Mouse (Mus musculus) erythroblast, embryonic 14.5 days (primary cell): ENCODE data around the gene Zfp36l1.

Experiments
- GATA1 ChIP-seq: IDR thresholded peaks from 2 replicates; pipeline ENCODE4 v1.6.1; 2012; ENCODE audit warnings: low read length, inconsistent platforms, mixed read lengths
- TAL1 ChIP-seq: IDR thresholded peaks from 3 replicates; pipeline ENCODE4 v1.6.1; 2012; ENCODE audit warnings: low read length, inconsistent platforms, mixed read lengths

- TF ChIP-seq TAL1 (no peak), GATA1 (no peak)
Measured at GRCm38 (mm10) chr12:80116206-80117112, 3.6 kb upstream of the Zfp36l1 start.
